1 mouse cellular context compared by ENCODE assay signal in the genomic region with DNA sequence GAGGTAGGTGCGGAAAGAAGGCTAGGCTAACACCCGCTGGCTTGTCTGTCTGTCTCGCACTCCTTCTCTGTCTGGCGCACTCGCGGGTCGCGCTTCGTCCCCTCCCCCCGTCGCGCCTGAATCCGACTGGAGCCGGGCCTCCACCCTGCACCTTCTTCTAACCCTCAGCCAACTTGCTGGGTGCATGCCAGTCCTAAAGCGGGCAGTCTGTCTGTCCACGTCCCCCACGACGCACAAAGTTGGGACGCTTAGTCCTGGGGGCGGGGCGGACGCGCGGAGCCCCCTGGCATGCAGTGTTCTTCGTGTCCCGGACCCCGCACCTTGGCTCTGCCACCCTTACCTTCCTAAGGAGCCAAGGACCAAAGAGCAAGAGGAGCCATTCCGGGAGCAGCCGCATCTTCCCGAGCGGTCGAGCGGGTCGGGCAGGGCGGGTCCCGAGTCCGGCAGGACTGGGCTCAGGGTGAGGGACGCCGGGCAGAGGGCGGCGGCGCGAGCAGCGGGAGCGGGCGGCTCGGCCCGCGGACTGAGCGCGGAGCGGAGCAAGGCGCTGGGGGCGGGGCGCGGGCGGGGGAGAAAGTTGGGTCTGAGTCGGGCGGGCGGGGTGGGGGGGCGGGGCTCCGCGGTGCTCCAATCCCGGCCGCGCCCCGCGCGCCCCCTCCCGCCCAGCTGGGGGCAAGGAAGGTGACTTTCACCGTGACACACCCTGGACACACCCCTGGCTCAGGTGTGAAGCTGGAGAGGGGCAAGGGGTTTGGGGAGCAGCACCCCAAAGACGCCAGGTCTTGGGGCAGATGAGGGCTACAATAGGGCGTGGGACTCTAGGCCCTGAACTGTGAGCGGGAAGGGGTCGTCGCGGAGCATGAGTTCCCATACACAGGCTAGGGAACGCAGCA.
TF ChIP-seq lines count a peak whose summit lies in the region.

Gene Nxph4, minus strand, starts transcription at position 524 of the 893 bp plus-strand sequence.

TF ChIP-seq in CH12.LX, 34 proteins besides CTCF, POLR2A, EP300 and RAD21 (continued from another document):
- TF ChIP-seq RCOR1 (conservative IDR thresholded peaks at IDR 0.05; ENCODE audit: low read depth, low read length) = no peak
- no peak for TF ChIP-seq ZNF384 (IDR thresholded peaks at IDR 0.05; ENCODE audit: low read depth, low read length)
- no peak for TF ChIP-seq MAFK (IDR thresholded peaks at IDR 0.05; ENCODE audit: insufficient replicate concordance, low read length)
- TF ChIP-seq UBTF (IDR thresholded peaks at IDR 0.05; ENCODE audit: low read depth, low read length) = no peak
